ENCODE assay signal across 7 mouse cellular contexts in genomic region chr6:124375435-124375884, GRCm38 (mm10). TPM values are rescaled to one million over a fixed set of nuclear protein-coding genes. Genes with fewer than 3 reads are reported as not detected.
DNase-seq lines count a peak whose midpoint lies in the region; ATAC-seq lines count a peak whose summit lies in the region.

No protein-coding gene starts in this region.

- H3K4me3 ChIP-seq in liver, embryonic 13.5 days (replicated peaks) = peak overlapping the region; percentile 18; the same call in 1 of the 2 replicates
- H3K4me3 ChIP-seq in hindbrain, embryonic 12.5 days = no peak overlapping the region
- no peak overlapping the region for H3K4me3 ChIP-seq in midbrain, embryonic 15.5 days

- WGBS in liver, embryonic 13.5 days (ENCODE audit: insufficient replicate concordance) = 8% methylated on average over 11 of the region's 11 CpGs
- WGBS in hindbrain, embryonic 12.5 days = 85% methylated on average over 11 of the region's 11 CpGs
- WGBS in midbrain, embryonic 15.5 days = 89% methylated on average over 11 of the region's 11 CpGs

- DNase-seq in T-cell, adult 2 months (ENCODE audit: low spot score) = peak; percentile 95
- peak; percentile 71 for DNase-seq in liver, embryonic 13.5 days
- DNase-seq in spleen, postnatal 10 days (ENCODE audit: low spot score in 2 of 2) = peak; percentile 57 to 77
- DNase-seq in left cerebral cortex, postnatal 25 days (ENCODE audit: low spot score in 2 of 2) = no peak

- no peaks in the 10 kb centered on the region for H3K36me3 ChIP-seq in liver, embryonic 13.5 days
- no peaks in the 10 kb centered on the region for H3K36me3 ChIP-seq in hindbrain, embryonic 12.5 days
- no peaks in the 10 kb centered on the region for H3K36me3 ChIP-seq in midbrain, embryonic 15.5 days (replicated peaks)

- intact Hi-C loops in left cerebral cortex, postnatal 25 days (cut with DNase I) = loop anchor here (10.0 kb wide), 1 partner anchor 1481 kb away; no protein-coding TSS in a partner anchor

- H3K27me3 ChIP-seq in liver, embryonic 13.5 days = no peaks in the 10 kb centered on the region
- no peaks in the 10 kb centered on the region for H3K27me3 ChIP-seq in hindbrain, embryonic 12.5 days
- no peaks in the 10 kb centered on the region for H3K27me3 ChIP-seq in midbrain, embryonic 15.5 days (replicated peaks)

- peak; percentile 96 for ATAC-seq in erythroid progenitor cell, adult 5-6 weeks (replicated peaks; ENCODE audit: low FRiP score, poor library complexity, severe bottlenecking)
- ATAC-seq in liver, embryonic 13.5 days (ENCODE audit: low read depth) = peak; percentile 92
- no peak for ATAC-seq in hindbrain, embryonic 12.5 days (ENCODE audit: low FRiP score)
- no peak for ATAC-seq in midbrain, embryonic 15.5 days (replicated peaks)

- peak overlapping the region; percentile 81 for H3K27ac ChIP-seq in liver, embryonic 13.5 days
- no peak overlapping the region for H3K27ac ChIP-seq in hindbrain, embryonic 12.5 days
- H3K27ac ChIP-seq in midbrain, embryonic 15.5 days = no peak overlapping the region

- H3K4me1 ChIP-seq in liver, embryonic 13.5 days (replicated peaks) = peaks cover 43% of the 10 kb centered on the region
- H3K4me1 ChIP-seq in hindbrain, embryonic 12.5 days = no peaks in the 10 kb centered on the region
- no peaks in the 10 kb centered on the region for H3K4me1 ChIP-seq in midbrain, embryonic 15.5 days

- peak overlapping the region; percentile 51 for H3K4me2 ChIP-seq in liver, embryonic 13.5 days
- H3K4me2 ChIP-seq in hindbrain, embryonic 12.5 days (replicated peaks) = no peak overlapping the region
- H3K4me2 ChIP-seq in midbrain, embryonic 15.5 days = no peak overlapping the region

- H3K9me3 ChIP-seq in liver, embryonic 13.5 days (replicated peaks) = no peaks in the 10 kb centered on the region
- no peaks in the 10 kb centered on the region for H3K9me3 ChIP-seq in hindbrain, embryonic 12.5 days (replicated peaks)
- H3K9me3 ChIP-seq in midbrain, embryonic 15.5 days = no peaks in the 10 kb centered on the region

- peak overlapping the region; percentile 26; the same call in 1 of the 2 replicates for H3K9ac ChIP-seq in liver, embryonic 13.5 days
- H3K9ac ChIP-seq in hindbrain, embryonic 12.5 days = no peak overlapping the region
- H3K9ac ChIP-seq in midbrain, embryonic 15.5 days = no peak overlapping the region

RNA-seq across cellular contexts. Expression of gene Pex5, which starts 39.4 kb away (rescaled TPM):
- 0.84 and 5.0 TPM in 2 replicates for total RNA-seq in erythroid progenitor cell, adult 5-6 weeks (2015; ENCODE audit: low replicate concordance)
- total RNA-seq in erythroid progenitor cell, adult 5-6 weeks (2017; ENCODE audit: low replicate concordance) = 3.7 and 6.3 TPM in 2 replicates
- polyA plus RNA-seq in liver, embryonic 13.5 days (2015; fragmentation: Nextera tagmentation; extraction: Ambion mirVana) = 20.6 and 23.0 TPM in 2 replicates
- polyA plus RNA-seq in hindbrain, embryonic 12.5 days (2016; fragmentation: Nextera tagmentation; extraction: Ambion mirVana) = 68.0 and 68.3 TPM in 2 replicates
- 10 to 100 TPM; 64.8 to 73.3 TPM for total RNA-seq in left cerebral cortex, postnatal 25 days (2021)
- polyA plus RNA-seq in midbrain, embryonic 15.5 days (2015; fragmentation: Nextera tagmentation; extraction: Ambion mirVana) = 77.3 and 83.5 TPM in 2 replicates

Comparison
In these comparisons a context has a peak if more than half of its experiments do, and no peak if none do; other contexts are left out.
1. DNase-seq: peak in T-cell, adult 2 months (single experiment), liver, embryonic 13.5 days (single experiment) and spleen, postnatal 10 days (2 of 2); none in left cerebral cortex, postnatal 25 days (0 of 2).
2. ATAC-seq: peak in erythroid progenitor cell, adult 5-6 weeks (single experiment) and liver, embryonic 13.5 days (single experiment); none in hindbrain, embryonic 12.5 days (single experiment) and midbrain, embryonic 15.5 days (single experiment).